Mouse (Mus musculus): ENCODE measurements around the gene Clasp1. TPM values are rescaled to one million over a fixed set of nuclear protein-coding genes. Genes with fewer than 3 reads are reported as not detected.

The Clasp1 gene
- total RNA-seq, 2 experiments from 2014 or later: 57.6 to 101 TPM

- no peak for ATAC-seq (replicated peaks; ENCODE audit: low FRiP score, low TSS enrichment, poor library complexity, severe bottlenecking)
Measured at GRCm38 (mm10) chr1:118482285-118483019, 93.6 kb downstream of the Clasp1 start.

GRCm38 (mm10) chr1:118483504-118484096, 94.7 kb downstream of the Clasp1 start:
- peak; percentile 60 for ATAC-seq (replicated peaks; ENCODE audit: low FRiP score, low TSS enrichment, poor library complexity, severe bottlenecking)

GRCm38 (mm10) chr1:118485572-118485971, 96.7 kb downstream of the Clasp1 start:
- ATAC-seq (replicated peaks; ENCODE audit: low FRiP score, low TSS enrichment, poor library complexity, severe bottlenecking): no peak

GRCm38 (mm10) chr1:118486021-118486420, 97.2 kb downstream of the Clasp1 start:
- ATAC-seq (replicated peaks; ENCODE audit: low FRiP score, low TSS enrichment, poor library complexity, severe bottlenecking): no peak

- peak; percentile 65 for ATAC-seq (replicated peaks; ENCODE audit: low FRiP score, low TSS enrichment, poor library complexity, severe bottlenecking)
Measured at GRCm38 (mm10) chr1:118492811-118493210, 104.0 kb downstream of the Clasp1 start.

- no peak for ATAC-seq (replicated peaks; ENCODE audit: low FRiP score, low TSS enrichment, poor library complexity, severe bottlenecking)
Measured at GRCm38 (mm10) chr1:118494551-118494950, 105.7 kb downstream of the Clasp1 start.

GRCm38 (mm10) chr1:118498311-118498710, 109.5 kb downstream of the Clasp1 start:
- peak; percentile 97 for ATAC-seq (replicated peaks; ENCODE audit: low FRiP score, low TSS enrichment, poor library complexity, severe bottlenecking)

- no peak for ATAC-seq (replicated peaks; ENCODE audit: low FRiP score, low TSS enrichment, poor library complexity, severe bottlenecking)
Measured at GRCm38 (mm10) chr1:118500606-118501005, 111.7 kb downstream of the Clasp1 start.

- no peak for ATAC-seq (replicated peaks; ENCODE audit: low FRiP score, low TSS enrichment, poor library complexity, severe bottlenecking)
Measured at GRCm38 (mm10) chr1:118501691-118502090, 112.8 kb downstream of the Clasp1 start.

GRCm38 (mm10) chr1:118505746-118506145, 116.9 kb downstream of the Clasp1 start:
- ATAC-seq (replicated peaks; ENCODE audit: low FRiP score, low TSS enrichment, poor library complexity, severe bottlenecking): no peak

DNA sequence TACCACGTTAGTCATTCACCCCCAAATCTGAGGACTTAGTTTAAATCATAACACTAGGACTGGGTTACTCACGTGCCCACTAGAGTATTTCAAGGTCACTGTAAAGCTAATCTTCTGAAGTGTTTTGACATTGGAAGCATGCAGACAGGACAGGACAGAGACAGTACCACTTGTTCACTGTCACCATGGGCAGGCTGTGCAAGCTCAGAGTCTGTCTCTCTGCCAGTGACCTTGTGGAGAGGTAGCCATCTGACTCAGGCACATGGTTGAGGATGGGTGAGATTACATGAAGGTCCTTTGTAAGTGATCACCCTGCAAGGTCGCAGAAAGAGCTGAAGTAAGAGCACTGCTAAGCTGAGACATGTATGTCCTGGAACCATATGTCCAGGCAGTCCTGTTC, 122.1 kb downstream of the Clasp1 start:
- ATAC-seq (replicated peaks; ENCODE audit: low FRiP score, low TSS enrichment, poor library complexity, severe bottlenecking): no peak

DNA sequence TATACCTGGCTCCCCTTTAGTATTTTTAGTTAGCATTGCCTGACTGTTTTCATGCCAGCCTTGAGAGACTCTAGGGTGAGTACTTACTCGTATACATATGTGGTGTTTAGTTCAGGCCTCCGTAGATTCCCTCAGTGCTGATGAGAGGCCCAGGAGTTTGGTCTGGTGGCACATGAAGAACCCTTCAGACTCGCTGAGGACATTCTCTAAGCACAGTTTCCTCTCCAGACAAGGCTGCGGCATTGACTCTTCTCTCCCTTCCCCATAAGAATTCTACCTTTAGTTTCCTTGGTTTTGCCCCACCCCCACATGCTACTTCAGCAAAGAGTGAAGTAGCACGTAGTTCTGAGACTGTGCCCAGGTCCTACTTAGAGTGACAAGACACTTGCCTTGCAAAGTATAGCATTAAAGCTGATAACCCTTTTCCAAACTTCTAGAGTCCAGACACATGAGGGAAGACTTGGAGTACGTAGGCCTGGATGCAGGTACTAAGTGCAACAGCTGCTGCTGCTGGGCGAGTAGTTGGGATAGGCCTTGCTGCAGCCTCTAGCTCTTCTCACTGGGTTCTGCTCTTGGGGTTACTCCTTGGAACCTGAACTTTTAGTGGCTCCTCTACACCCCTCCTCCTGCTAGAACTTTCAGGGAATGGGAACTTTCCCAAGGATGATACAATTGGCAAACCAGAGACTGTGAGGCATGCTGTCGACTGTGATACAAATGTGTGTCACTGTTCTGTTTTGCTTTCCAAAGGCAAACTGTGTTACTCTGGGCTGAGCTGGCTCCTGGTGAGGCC, 123.1 kb downstream of the Clasp1 start:
- no peak for ATAC-seq (replicated peaks; ENCODE audit: low FRiP score, low TSS enrichment, poor library complexity, severe bottlenecking)

DNA sequence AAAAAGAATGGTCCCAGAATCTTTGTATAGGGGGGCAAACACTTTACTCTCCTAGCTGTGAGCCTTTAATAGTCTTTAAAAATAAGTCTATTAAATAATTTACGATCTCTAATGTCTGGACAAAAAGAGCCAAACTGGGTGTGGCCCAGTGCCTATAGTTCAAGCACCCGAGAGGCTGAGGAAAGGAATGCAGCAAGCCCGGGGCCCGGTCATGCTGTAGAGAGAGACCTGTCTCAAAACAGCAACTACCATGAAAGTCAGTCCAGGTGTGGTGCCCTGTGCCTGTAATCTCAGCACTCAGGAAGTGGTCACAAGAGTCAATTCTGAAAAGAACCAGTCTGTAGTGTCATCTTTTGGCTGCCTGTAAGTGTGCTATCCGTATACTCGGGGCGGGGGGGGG, 127.4 kb downstream of the Clasp1 start:
- ATAC-seq (replicated peaks; ENCODE audit: low FRiP score, low TSS enrichment, poor library complexity, severe bottlenecking): no peak

GRCm38 (mm10) chr1:118523161-118523560, 134.3 kb downstream of the Clasp1 start:
- ATAC-seq (replicated peaks; ENCODE audit: low FRiP score, low TSS enrichment, poor library complexity, severe bottlenecking): no peak

- no peak for ATAC-seq (replicated peaks; ENCODE audit: low FRiP score, low TSS enrichment, poor library complexity, severe bottlenecking)
Measured at GRCm38 (mm10) chr1:118525336-118525735, 136.5 kb downstream of the Clasp1 start.

- no peak for ATAC-seq (replicated peaks; ENCODE audit: low FRiP score, low TSS enrichment, poor library complexity, severe bottlenecking)
Measured at GRCm38 (mm10) chr1:118529213-118529612, 140.4 kb downstream of the Clasp1 start.

- no peak for ATAC-seq (replicated peaks; ENCODE audit: low FRiP score, low TSS enrichment, poor library complexity, severe bottlenecking)
Measured at GRCm38 (mm10) chr1:118531259-118531658, 142.4 kb downstream of the Clasp1 start.

- no peak for ATAC-seq (replicated peaks; ENCODE audit: low FRiP score, low TSS enrichment, poor library complexity, severe bottlenecking)
Measured at GRCm38 (mm10) chr1:118536021-118536420, 147.2 kb downstream of the Clasp1 start.

- ATAC-seq (replicated peaks; ENCODE audit: low FRiP score, low TSS enrichment, poor library complexity, severe bottlenecking): no peak
Measured at GRCm38 (mm10) chr1:118539046-118539445, 150.2 kb downstream of the Clasp1 start.

- no peak for ATAC-seq (replicated peaks; ENCODE audit: low FRiP score, low TSS enrichment, poor library complexity, severe bottlenecking)
Measured at GRCm38 (mm10) chr1:118542880-118543279, 154.0 kb downstream of the Clasp1 start.

All from megakaryocyte-erythroid progenitor cell, adult 5-6 weeks (primary cell).